Mouse (Mus musculus) heart, embryonic 11.5 days (tissue): ENCODE results near the gene C130074G19Rik. TPM values are rescaled to one million over a fixed set of nuclear protein-coding genes. Genes with fewer than 3 reads are reported as not detected.

ENCODE experiments used
- ATAC-seq: fragments of 200-750 bp; cut with Nextera tagmentation; replicated peaks from 2 replicates; pipeline ENCODE4 v1.8.0; 2017; ENCODE audit warnings: moderate library complexity; ENCODE audit not compliant: insufficient number of reproducible peaks, low FRiP score, low TSS enrichment
- H3K27ac ChIP-seq: fragments of 300-500 bp; sonication (generic); 2 replicates; pipeline ENCODE4 v1.5.1; 2014; ENCODE audit warnings: mild to moderate bottlenecking, low read depth, low read length
- H3K27me3 ChIP-seq: fragments of 300-500 bp; sonication (generic); 2 replicates; pipeline ENCODE4 v1.6.1; 2014; ENCODE audit warnings: mild to moderate bottlenecking, low read length, mixed read lengths; ENCODE audit not compliant: control insufficient read depth, insufficient read depth
- H3K36me3 ChIP-seq: fragments of 300-500 bp; sonication (generic); 2 replicates; pipeline ENCODE4 v1.6.1; 2014; ENCODE audit warnings: mild to moderate bottlenecking, low read length, moderate library complexity, mixed read lengths; ENCODE audit not compliant: control insufficient read depth, insufficient read depth
- H3K4me1 ChIP-seq: fragments of 300-500 bp; sonication (generic); 2 replicates; pipeline ENCODE4 v1.6.1; 2014; ENCODE audit warnings: low read length; ENCODE audit not compliant: control insufficient read depth, insufficient read depth
- H3K4me2 ChIP-seq: fragments of 300-500 bp; sonication (generic); 2 replicates; pipeline ENCODE4 v1.6.1; 2014; ENCODE audit warnings: mild to moderate bottlenecking, moderate library complexity
- H3K4me3 ChIP-seq: fragments of 300-500 bp; sonication (generic); 2 replicates; pipeline ENCODE4 v1.5.1; 2014; ENCODE audit warnings: low read depth, low read length
- H3K9ac ChIP-seq: fragments of 300-500 bp; sonication (generic); 2 replicates; pipeline ENCODE4 v1.6.1; 2014; ENCODE audit warnings: mild to moderate bottlenecking, low read depth, low read length, moderate library complexity
- H3K9me3 ChIP-seq: fragments of 300-500 bp; sonication (generic); replicated peaks from 2 replicates; pipeline ENCODE4 v1.6.1; 2016; ENCODE audit warnings: low read length; ENCODE audit not compliant: control insufficient read depth
- WGBS: fragments of 180-500 bp; shearing (Covaris S2); extraction: QIAGEN DNeasy Blood & Tissue Kit; methylation state at CpG from one replicate; pipeline ENCODE4 v1.1.7; 2014; ENCODE audit not compliant: insufficient replicate concordance; 5-methylcytosine and 5-hydroxymethylcytosine counted together
- polyA plus RNA-seq: library from polyadenylated mRNA; unstranded; fragments of >200 nt; fragmentation: Nextera tagmentation; extraction: Ambion mirVana; gene quantifications from 2 replicates; pipeline ENCODE4 v1.2.1, GENCODE M21; 2014

C130074G19Rik gene
- 0.37 and 0.60 TPM in 2 replicates for polyA plus RNA-seq

GRCm38 (mm10) chr1:184882281-184883268 lies at the start of gene C130074G19Rik:
Gene C130074G19Rik (minus strand): TSS chr1:184883218.
- Histone ChIP-seq H3K27me3 (peaks cover 32% of the 10 kb centered on the region), H3K27ac (no peak within 1 kb of the TSS), H3K4me2 (peak within 1 kb of the TSS; percentile 93), H3K4me1 (0 out of 2 replicates have a peak, but pooled peaks cover 6% of the 10 kb centered on the region), H3K36me3 (no peaks in the 10 kb centered on the region), H3K4me3 (peak within 1 kb of the TSS; percentile 51), H3K9ac (peak within 1 kb of the TSS; percentile 67), H3K9me3 (no peaks in the 10 kb centered on the region)
- ATAC-seq, result peak; percentile 73
- WGBS, result 3% methylated on average over 77 of the region's 77 CpGs

DNA sequence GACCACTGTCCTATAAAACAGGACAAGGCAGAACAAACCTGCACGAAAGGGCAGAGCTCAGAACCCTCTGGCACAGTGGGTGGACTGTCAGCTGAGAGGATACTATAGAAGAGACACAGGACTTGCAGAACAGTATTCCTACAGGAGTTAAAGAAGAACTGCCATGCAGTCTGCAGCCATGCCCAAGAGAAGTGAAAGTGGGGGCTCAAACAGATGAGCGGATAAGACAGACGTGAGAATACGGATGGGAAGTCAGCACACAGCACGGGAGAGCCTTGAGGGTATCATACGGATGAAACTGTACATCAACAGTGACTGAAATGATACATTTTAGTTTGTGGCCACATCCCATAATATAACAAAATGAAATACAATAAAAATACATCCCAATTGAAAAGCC lies 48.1 kb upstream of the C130074G19Rik start:
- no peaks in the 10 kb centered on the region for H3K9me3 ChIP-seq
- H3K36me3 ChIP-seq, result no peaks in the 10 kb centered on the region
- no peaks in the 10 kb centered on the region for H3K27me3 ChIP-seq
- ATAC-seq, result no peak
- H3K4me3 ChIP-seq, result no peak overlapping the region
- H3K4me2 ChIP-seq, result no peak overlapping the region
- WGBS, result 86% methylated on average over 6 of the region's 6 CpGs
- no peak overlapping the region for H3K9ac ChIP-seq
- H3K27ac ChIP-seq, result no peak overlapping the region
- H3K4me1 ChIP-seq, result peaks cover under 1% of the 10 kb centered on the region; the same call in 1 of the 2 replicates

DNA sequence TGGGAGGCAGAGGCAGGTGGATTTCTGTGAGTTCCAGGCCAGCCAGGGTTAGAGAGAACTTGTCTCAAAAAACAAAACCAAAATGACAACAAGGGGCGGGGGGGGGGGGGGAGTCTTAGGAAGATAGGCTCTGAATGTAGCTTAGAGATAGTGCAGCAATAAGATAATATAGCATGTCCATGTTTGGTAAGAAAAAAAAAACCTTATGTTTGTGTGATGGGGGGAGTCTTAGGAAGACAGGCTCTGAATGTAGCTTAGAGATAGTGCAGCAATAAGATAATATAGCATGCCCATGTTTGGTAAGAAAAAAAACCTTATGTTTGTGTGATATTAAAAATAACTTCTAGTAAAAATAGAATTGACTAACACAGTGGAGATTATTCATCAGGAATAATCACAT lies 45.4 kb upstream of the C130074G19Rik start:
- H3K36me3 ChIP-seq, result no peaks in the 10 kb centered on the region
- WGBS, result 61% methylated on average over 1 of the region's 1 CpGs
- no peaks in the 10 kb centered on the region for H3K27me3 ChIP-seq
- H3K9me3 ChIP-seq, result no peaks in the 10 kb centered on the region
- H3K4me3 ChIP-seq, result no peak overlapping the region
- no peaks in the 10 kb centered on the region for H3K4me1 ChIP-seq
- H3K4me2 ChIP-seq, result no peak overlapping the region
- no peak for ATAC-seq
- no peak overlapping the region for H3K27ac ChIP-seq
- H3K9ac ChIP-seq, result no peak overlapping the region

DNA sequence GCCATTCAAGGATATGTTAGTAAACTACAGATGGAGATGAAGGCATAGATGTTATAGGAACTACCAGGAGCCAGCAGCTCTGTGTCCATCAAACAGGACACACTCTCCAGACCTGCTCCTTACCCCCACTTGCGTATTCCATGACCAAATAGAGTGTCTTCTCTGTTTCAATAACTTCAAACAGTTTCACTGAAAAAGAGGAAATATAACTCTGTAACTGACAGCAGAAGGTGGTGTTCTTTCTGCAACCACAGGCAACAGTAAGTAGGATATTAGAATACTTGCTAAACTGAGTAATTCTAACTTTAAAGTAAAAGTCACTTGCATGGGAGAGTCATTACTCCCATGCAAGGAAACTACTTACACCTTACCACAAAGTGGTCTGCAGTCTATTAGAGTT lies 44.9 kb upstream of the C130074G19Rik start:
- H3K9me3 ChIP-seq, result no peaks in the 10 kb centered on the region
- ATAC-seq, result no peak
- no peak overlapping the region for H3K9ac ChIP-seq
- no peak overlapping the region for H3K27ac ChIP-seq
- H3K4me1 ChIP-seq, result no peaks in the 10 kb centered on the region
- WGBS, result 88% methylated on average over 1 of the region's 1 CpGs
- no peak overlapping the region for H3K4me2 ChIP-seq
- no peaks in the 10 kb centered on the region for H3K27me3 ChIP-seq
- H3K4me3 ChIP-seq, result no peak overlapping the region
- no peaks in the 10 kb centered on the region for H3K36me3 ChIP-seq

DNA sequence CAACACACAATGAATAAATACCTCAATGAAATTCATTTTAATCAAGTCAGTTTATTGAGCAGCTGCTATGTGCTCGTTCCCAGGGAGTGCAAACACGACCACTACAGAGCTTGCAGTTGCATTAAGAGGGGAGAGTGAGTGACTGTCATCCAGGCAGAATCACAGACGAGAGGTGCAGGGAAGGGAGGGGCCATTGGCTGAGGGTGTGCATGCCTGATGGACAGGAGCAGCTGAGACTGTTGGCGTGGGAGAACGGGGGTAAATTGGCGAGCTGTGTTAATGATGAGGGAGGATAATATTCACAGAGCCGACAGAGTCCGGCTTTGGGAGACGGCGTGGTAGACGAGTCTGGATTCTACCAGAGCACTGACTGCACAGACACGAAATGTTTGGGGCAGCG lies 39.8 kb upstream of the C130074G19Rik start:
- H3K4me2 ChIP-seq, result no peak overlapping the region
- no peaks in the 10 kb centered on the region for H3K27me3 ChIP-seq
- H3K9me3 ChIP-seq, result no peaks in the 10 kb centered on the region
- no peak for ATAC-seq
- H3K36me3 ChIP-seq, result 0 out of 2 replicates have a peak, but pooled peaks cover 5% of the 10 kb centered on the region
- no peaks in the 10 kb centered on the region for H3K4me1 ChIP-seq
- no peak overlapping the region for H3K9ac ChIP-seq
- H3K4me3 ChIP-seq, result no peak overlapping the region
- H3K27ac ChIP-seq, result no peak overlapping the region
- WGBS, result 83% methylated on average over 13 of the region's 13 CpGs

- Histone ChIP-seq H3K27ac (no peak overlapping the region), H3K4me2 (no peak overlapping the region), H3K4me3 (no peak overlapping the region), H3K36me3 (0 out of 2 replicates have a peak, but pooled peaks cover 5% of the 10 kb centered on the region), H3K9me3 (no peaks in the 10 kb centered on the region), H3K9ac (no peak overlapping the region), H3K27me3 (no peaks in the 10 kb centered on the region), H3K4me1 (no peaks in the 10 kb centered on the region)
- ATAC-seq, result no peak
- WGBS, result 68% methylated on average over 5 of the region's 5 CpGs
These were observed 37.0 kb upstream of the C130074G19Rik start for GRCm38 (mm10) chr1:184920057-184920456.

DNA sequence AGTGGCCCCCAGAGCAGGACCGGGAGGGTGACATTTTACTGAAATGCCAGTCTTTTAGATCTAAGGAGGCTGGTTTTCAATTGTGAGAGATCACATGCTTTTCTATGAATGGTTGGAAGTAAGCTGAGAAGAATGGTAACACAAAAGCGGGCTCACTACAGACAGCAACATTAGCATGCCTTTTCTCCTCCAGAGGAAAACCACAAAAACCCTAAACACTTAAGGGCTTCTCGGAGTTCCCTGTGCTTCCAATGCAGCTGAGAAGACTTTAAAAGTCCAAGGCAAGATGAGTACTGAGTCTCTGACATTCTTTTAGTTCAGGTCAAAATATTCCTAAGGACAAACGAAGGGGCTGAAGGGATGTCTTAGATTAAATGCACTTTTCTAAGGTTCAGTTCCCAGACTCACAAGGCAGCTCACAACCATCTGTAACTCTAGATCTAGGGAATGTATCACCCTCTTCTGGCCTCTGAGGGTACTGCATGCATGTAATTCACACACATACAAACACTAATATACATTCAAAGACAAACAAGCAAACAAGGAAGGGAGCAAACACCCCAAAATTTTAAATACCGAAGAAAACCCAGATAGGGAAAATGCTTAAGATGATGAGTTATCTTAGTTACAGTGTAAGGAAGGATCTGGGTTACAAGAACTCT lies 35.3 kb upstream of the C130074G19Rik start:
- no peaks in the 10 kb centered on the region for H3K4me1 ChIP-seq
- H3K36me3 ChIP-seq, result 0 out of 2 replicates have a peak, but pooled peaks cover 5% of the 10 kb centered on the region
- no peak for ATAC-seq
- H3K27me3 ChIP-seq, result no peaks in the 10 kb centered on the region
- no peak overlapping the region for H3K9ac ChIP-seq
- H3K27ac ChIP-seq, result no peak overlapping the region
- no peak overlapping the region for H3K4me3 ChIP-seq
- 86% methylated on average over 5 of the region's 5 CpGs for WGBS
- no peak overlapping the region for H3K4me2 ChIP-seq
- H3K9me3 ChIP-seq, result no peaks in the 10 kb centered on the region

- Histone ChIP-seq H3K4me2 (no peak overlapping the region), H3K4me1 (no peaks in the 10 kb centered on the region), H3K27me3 (no peaks in the 10 kb centered on the region), H3K9me3 (no peaks in the 10 kb centered on the region), H3K27ac (no peak overlapping the region), H3K9ac (no peak overlapping the region), H3K4me3 (no peak overlapping the region), H3K36me3 (no peaks in the 10 kb centered on the region)
- 89% methylated on average over 18 of the region's 18 CpGs for WGBS
- no peak for ATAC-seq
These were observed 29.3 kb upstream of the C130074G19Rik start for GRCm38 (mm10) chr1:184912336-184912735.
